Mouse (Mus musculus): ENCODE results near the gene Adra2b.

The Adra2b gene

GRCm38 (mm10) chr2:127362459-127363281, at the start of gene Adra2b:
TSS of gene Adra2b (plus strand) at chr2:127363208.
- in situ Hi-C loops (cut with MseI, MboI): loop anchor here (5.0 kb wide), 1 partner anchor 80 kb away; the partner anchor contains the start of gene Fahd2a (in 2 of the 2)

- in situ Hi-C loops (cut with MseI, MboI): no loop called here
These were observed 49.1 kb upstream of the Adra2b start for GRCm38 (mm10) chr2:127313878-127314277.

- in situ Hi-C loops (cut with MseI, MboI): no loop called here
These were observed 48.4 kb upstream of the Adra2b start for GRCm38 (mm10) chr2:127314467-127315154.

- in situ Hi-C loops (cut with MseI, MboI): no loop called here
These were observed 47.9 kb upstream of the Adra2b start for GRCm38 (mm10) chr2:127315155-127315470.

GRCm38 (mm10) chr2:127316431-127316830, 46.6 kb upstream of the Adra2b start:
- in situ Hi-C loops (cut with MseI, MboI): no loop called here

GRCm38 (mm10) chr2:127318136-127318535, 44.9 kb upstream of the Adra2b start:
- in situ Hi-C loops (cut with MseI, MboI): no loop called here

GRCm38 (mm10) chr2:127319071-127319470, 43.9 kb upstream of the Adra2b start:
- in situ Hi-C loops (cut with MseI, MboI): no loop called here

GRCm38 (mm10) chr2:127322671-127323285, 40.2 kb upstream of the Adra2b start:
- in situ Hi-C loops (cut with MseI, MboI): no loop called here

- in situ Hi-C loops (cut with MseI, MboI): no loop called here
These were observed 39.3 kb upstream of the Adra2b start for GRCm38 (mm10) chr2:127323667-127324066.

- in situ Hi-C loops (cut with MseI, MboI): no loop called here
These were observed 38.6 kb upstream of the Adra2b start for GRCm38 (mm10) chr2:127324456-127324855.

GRCm38 (mm10) chr2:127328090-127328851, 34.7 kb upstream of the Adra2b start:
- in situ Hi-C loops (cut with MseI, MboI): no loop called here

- in situ Hi-C loops (cut with MseI, MboI): no loop called here
These were observed 30.0 kb upstream of the Adra2b start for GRCm38 (mm10) chr2:127332807-127333570.

- in situ Hi-C loops (cut with MseI, MboI): no loop called here
These were observed 28.9 kb upstream of the Adra2b start for GRCm38 (mm10) chr2:127333945-127334603.

GRCm38 (mm10) chr2:127335078-127335541, 27.9 kb upstream of the Adra2b start:
- in situ Hi-C loops (cut with MseI, MboI): no loop called here

- in situ Hi-C loops (cut with MseI, MboI): no loop called here
These were observed 27.1 kb upstream of the Adra2b start, which contains the start of gene Dusp2 for GRCm38 (mm10) chr2:127335767-127336496. TSS of gene Dusp2 (plus strand) at chr2:127336159.

GRCm38 (mm10) chr2:127336497-127336832, 26.5 kb upstream of the Adra2b start:
- in situ Hi-C loops (cut with MseI, MboI): no loop called here

- in situ Hi-C loops (cut with MseI, MboI): no loop called here
These were observed 26.1 kb upstream of the Adra2b start for GRCm38 (mm10) chr2:127336885-127337284.

- in situ Hi-C loops (cut with MseI, MboI): no loop called here
These were observed 25.5 kb upstream of the Adra2b start for GRCm38 (mm10) chr2:127337531-127337930.

- in situ Hi-C loops (cut with MseI, MboI): no loop called here
These were observed 25.0 kb upstream of the Adra2b start for GRCm38 (mm10) chr2:127338012-127338411.

- in situ Hi-C loops (cut with MseI, MboI): no loop called here
These were observed 24.6 kb upstream of the Adra2b start, which contains the start of gene Astl for GRCm38 (mm10) chr2:127338416-127338815. TSS of gene Astl (plus strand) at chr2:127338639.

Measured in mouse trophoblast stem cell (cell line).